Mouse (Mus musculus): ENCODE data around the gene Hif3a.

DNA sequence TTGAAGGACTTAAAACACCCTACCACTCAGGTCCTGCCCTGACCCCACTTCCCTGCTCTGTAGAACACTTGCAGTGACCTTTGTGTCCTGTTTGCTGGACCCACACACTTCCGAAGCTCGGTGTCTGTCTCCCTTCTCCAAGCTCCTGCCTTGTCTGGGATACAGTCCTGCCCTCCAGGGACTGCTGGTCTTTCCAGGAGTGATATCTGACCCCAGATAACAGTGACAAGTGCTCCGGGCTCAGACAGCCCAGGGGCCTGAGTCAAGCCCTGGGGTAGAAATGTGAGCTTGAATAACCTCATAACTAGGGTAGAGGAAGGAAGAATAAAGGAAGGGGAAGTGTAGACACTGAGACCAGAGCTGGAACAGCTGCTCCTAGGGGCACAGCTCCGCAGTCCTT lies 38.5 kb downstream of the Hif3a start:
- TF ChIP-seq GATA1 (IDR thresholded peaks at IDR 0.05; ENCODE audit: low read length) (no peak), TAL1 (IDR thresholded peaks at IDR 0.05; ENCODE audit: low read length) (no peak)

Data from erythroblast, embryonic 14.5 days (primary cell).